Mouse (Mus musculus): ENCODE data around the gene Slc6a2.

Gene Slc6a2

DNA sequence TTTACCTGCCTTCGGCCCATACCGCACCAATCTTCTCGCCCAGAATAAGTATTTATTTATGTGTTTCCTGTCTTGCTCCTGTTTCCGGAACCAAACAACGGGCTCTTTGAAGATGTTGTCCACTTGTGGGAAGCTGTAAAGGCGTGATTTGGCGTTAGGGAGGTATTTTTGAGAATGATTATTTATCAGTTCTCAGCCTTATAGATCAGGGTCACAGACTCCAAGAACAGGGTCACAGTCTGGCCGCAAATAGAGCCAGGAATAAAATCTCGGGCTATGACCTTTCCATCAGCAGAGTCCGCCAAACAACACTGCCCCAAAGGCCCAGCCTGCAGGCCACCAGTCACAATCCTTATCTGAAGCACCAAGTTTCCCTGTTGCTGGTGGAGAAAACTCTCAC, at the start of gene Slc6a2:
Gene Slc6a2 (plus strand): TSS at position 301 of the 400 bp plus-strand sequence.
- DNase-seq = no peak

GRCm38 (mm10) chr8:92911477-92911876, 48.4 kb upstream of the Slc6a2 start:
- DNase-seq = no peak

- DNase-seq = no peak
Observed at GRCm38 (mm10) chr8:92913396-92913795, 46.5 kb upstream of the Slc6a2 start.

- DNase-seq = no peak
Observed at GRCm38 (mm10) chr8:92916082-92916481, 43.8 kb upstream of the Slc6a2 start.

DNA sequence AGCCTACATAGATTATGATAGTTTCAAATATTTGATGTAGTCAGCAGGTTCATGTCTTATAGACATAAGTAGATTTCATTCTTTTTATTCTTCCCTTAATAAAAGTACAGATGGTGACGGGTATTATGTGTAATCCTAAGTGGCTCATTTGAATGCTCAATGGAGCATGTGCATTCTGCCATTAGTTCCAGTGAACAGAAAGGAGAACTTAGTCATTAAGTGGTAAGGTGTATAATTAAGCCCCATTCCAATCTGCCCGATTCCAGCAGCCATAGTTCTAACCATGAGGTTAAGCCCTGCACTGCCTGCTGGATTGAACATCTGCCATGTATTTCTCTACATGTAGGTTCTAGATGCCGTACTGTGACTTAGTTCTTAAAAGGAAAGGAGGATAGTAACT, 38.1 kb upstream of the Slc6a2 start:
- DNase-seq = no peak

DNA sequence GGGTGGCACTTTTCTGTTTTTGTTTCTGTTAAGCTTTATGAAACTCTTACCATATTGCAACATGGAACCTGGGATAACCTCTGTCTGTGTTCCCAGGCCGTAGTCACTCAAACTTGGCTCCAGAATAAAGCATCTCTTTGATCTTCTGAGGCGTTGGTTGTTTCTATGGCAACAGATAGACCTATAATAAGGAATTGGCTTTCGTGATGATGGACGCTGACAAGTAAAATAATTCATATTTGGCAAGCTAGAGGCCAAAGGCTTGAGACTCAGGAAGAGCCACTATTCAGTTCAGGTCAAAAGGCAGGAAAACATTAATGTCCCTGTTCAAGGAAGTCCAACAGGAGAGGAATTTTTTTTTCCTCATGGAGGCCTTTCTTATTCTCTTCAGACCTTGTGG, 30.9 kb upstream of the Slc6a2 start:
- DNase-seq = no peak

DNA sequence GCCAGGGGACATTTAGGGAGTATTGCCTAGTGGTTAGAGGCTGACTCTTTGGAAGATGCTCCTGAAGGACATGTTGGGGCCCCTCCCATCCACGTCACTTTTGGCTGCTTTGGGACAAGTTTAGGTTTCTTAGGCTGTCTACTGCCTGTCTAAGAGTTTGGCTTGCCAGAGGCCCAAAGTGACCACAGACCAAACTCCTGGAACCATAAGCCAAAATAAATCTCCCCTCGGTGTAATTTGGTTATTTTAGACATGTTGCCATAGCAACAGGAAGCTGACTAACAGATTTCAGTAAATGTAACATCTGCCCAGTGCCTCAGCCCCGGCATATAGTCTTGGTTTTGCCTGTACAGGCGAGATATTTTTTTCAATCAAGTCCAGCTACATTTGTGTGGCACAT, 21.8 kb upstream of the Slc6a2 start:
- no peak for DNase-seq

GRCm38 (mm10) chr8:92949071-92949470, 10.8 kb upstream of the Slc6a2 start:
- no peak for DNase-seq

DNA sequence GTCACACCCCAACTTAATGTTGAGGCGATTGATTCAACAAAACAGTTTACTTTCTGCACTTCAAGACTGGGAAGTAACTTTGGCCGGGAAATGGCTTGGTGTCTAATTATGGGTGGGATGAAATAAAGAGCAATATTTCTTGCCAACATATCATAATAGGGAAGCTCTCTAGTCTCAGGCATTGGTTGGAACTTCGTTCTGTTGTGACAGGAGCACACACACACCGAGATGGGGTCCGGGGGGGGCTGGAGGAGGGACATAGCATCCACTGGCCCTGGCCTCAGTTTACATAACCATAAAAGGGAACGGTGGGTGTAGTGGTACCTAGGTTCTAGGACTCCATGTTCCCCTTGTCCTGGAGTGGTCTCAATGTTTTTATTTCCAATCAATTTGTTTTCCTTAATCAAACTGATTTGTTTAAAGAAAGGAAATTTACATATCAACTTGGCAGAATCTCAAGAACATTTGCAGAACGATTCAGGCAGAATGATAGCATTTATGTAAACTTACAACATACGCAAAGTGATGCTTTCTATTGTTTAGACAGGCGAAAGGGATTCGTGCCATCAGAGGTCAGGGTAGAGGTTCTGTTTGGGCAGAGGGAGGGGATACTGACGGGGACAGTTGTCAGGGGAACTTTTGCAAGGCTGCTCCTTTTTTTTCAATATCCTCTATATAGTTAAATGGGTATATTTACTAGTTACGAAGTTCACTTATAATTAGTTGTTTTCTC, 9.1 kb upstream of the Slc6a2 start:
- DNase-seq = no peak

DNA sequence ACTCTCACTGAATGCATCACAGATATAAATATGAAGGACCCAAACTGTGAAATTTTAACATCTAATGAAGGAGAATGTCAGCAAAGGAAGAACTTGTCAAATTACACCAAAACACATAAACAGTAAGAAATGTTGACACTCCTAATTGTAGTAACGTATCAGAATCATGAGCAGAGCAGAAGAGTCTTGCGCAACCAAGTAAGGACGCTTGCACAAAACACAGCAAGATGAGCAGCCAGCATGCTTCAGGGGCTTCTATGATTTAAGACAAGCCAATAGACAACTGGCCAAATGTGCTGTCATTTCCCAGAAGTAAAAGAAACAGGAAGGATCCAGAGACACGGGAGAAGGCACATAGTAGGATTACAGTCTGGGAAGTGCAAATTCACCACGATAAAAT, 5.8 kb upstream of the Slc6a2 start:
- no peak for DNase-seq

GRCm38 (mm10) chr8:92960451-92960911, 602 bp downstream of the Slc6a2 start:
- DNase-seq = no peak

DNA sequence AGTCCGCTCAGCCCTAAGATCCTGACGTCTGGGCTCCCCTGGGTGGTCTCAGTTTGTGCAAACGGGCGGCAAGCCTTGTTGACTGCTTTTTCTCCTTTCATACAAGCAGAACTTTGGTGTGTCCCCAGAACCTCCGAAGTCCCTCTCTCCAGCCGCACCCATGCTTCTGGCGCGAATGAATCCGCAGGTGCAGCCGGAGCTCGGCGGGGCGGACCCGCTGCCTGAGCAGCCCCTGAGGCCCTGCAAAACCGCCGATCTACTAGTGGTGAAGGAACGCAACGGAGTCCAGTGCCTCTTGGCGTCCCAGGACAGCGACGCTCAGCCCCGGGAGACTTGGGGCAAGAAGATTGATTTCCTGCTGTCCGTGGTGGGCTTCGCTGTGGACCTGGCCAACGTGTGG, 1.2 kb downstream of the Slc6a2 start:
- DNase-seq = no peak

GRCm38 (mm10) chr8:92964556-92964955, 4.7 kb downstream of the Slc6a2 start:
- DNase-seq = no peak

- peak; percentile 40 for DNase-seq
Observed at GRCm38 (mm10) chr8:92972949-92973348, 13.1 kb downstream of the Slc6a2 start.

DNA sequence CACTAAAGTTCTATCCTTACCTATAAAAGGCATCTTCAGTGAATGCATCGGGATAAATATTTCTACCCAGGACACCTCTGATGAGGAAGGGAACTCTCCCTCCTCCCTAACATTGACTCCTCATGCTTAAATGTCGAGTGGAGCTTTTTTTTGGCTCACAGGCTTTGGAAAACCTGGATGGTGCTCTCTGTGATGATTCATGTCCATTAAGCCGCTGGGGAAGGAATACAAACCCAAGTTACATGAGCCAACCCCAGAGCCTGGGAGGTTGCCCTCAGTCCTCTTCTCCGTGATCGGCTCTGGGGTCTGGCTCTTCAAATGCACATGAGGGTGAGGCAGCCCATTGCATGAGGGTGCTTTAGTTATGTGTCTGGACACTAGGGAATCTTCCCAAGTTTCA, 16.8 kb downstream of the Slc6a2 start:
- DNase-seq = no peak

- DNase-seq = no peak
Observed at GRCm38 (mm10) chr8:92982491-92982890, 22.6 kb downstream of the Slc6a2 start.

GRCm38 (mm10) chr8:92984376-92984775, 24.5 kb downstream of the Slc6a2 start:
- DNase-seq = no peak

- DNase-seq = peak; percentile 41
Observed at GRCm38 (mm10) chr8:92996840-92997239, 37.0 kb downstream of the Slc6a2 start.

GRCm38 (mm10) chr8:92998600-92998999, 38.7 kb downstream of the Slc6a2 start:
- DNase-seq = peak; percentile 57

GRCm38 (mm10) chr8:93010286-93010685, 50.4 kb downstream of the Slc6a2 start:
- DNase-seq = peak; percentile 55

DNA sequence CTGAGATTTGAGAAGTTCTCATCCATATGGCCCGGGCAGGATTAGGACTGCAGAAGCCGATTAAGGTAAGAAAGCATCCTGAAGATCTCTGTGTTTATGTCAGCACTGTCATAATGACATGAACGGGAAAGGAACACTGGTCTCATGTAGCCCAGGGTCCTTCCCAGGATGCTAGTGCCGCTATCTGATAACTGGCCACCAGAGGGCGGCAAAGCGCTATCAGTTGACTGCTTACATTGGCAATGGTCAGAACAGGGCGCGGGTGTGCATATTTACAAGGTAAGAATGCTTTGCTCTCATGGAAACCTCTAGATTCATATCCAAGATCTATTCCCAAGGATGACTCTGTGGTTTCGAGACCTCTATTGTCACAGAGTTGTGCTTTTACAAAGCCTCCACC, 51.6 kb downstream of the Slc6a2 start:
- peak; percentile 82 for DNase-seq

DNA sequence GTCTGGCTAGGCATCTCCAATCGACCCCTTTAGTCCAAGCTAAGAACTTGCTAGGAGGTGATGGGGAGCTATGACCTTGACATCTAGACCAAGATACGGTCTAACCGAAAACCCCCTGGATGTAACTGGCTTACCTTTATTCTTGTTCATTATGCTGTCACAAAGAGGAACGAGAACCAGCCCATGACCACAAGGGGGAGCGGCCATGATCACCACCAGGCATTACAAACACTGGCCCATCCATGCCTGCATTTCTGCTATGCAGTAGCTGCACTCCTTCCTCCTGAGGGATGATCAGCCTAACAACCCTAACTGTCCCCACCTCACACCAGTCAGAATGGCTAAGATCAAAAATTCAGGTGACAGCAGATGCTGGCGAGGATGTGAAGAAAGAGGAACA, 52.3 kb downstream of the Slc6a2 start:
- DNase-seq = no peak

- no peak for DNase-seq
Observed at GRCm38 (mm10) chr8:93014300-93014699, 54.4 kb downstream of the Slc6a2 start.

DNA sequence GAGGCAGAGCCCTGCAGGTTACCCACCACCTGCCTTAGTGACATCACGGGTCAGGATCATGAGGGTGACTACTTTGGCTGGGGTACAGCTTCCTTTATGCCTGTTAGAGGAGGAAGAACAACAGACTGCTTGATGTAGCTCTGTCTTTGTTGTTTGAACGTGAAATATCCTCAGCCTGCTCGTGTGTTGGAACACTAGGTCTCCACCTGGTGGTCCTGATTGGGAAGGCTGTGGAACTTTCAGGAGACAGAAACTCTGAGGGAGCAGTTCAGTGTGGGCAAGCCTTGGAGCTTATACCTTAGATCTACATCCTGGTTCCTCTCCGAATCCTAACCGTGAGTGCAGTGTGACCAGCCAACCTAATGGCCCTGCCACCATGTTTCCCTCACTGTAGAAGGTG, 61.9 kb downstream of the Slc6a2 start:
- no peak for DNase-seq

DNA sequence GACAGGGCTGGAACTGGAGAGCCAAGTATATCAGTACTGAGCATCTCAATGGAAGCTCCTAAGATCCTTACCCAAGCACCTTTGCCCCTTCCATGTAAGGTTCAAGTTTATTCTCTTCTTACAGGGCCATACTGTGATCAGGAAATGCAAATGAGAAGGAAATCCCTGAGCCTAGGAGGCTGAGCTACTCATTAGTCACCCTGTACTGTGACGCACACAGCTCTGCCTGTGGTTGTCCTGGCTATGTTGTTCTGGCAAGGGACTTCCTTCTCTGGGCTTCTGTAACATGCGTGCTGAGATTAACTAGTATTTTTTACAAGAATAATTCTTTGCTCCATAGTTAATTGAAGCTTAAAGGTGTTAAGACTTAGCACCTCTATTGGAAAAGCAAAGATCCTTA, 70.8 kb downstream of the Slc6a2 start:
- DNase-seq = no peak
